Mouse (Mus musculus): ENCODE measurements around the gene Cks1b. TPM values are rescaled to one million over a fixed set of nuclear protein-coding genes. Genes with fewer than 3 reads are reported as not detected.

Cks1b gene
- polyA plus RNA-seq, 1 experiment from 2014 or later: 252 TPM

- WGBS: 12% methylated on average over 22 of the region's 22 CpGs
- peaks cover 50% of the 10 kb centered on the region for H3K4me1 ChIP-seq
- H3K27me3 ChIP-seq (replicated peaks): no peaks in the 10 kb centered on the region
- peak overlapping the region; percentile 36 for H3K4me3 ChIP-seq
- H3K36me3 ChIP-seq: peaks cover 23% of the 10 kb centered on the region
- H3K27ac ChIP-seq: peak overlapping the region; percentile 32; the same call in 1 of the 2 replicates
- H3K9me3 ChIP-seq: no peaks in the 10 kb centered on the region
- H3K9ac ChIP-seq: peak overlapping the region; percentile 60
- no peak for ATAC-seq (ENCODE audit: low FRiP score, low read depth)
- H3K4me2 ChIP-seq (replicated peaks): peak overlapping the region; percentile 64
Observed at GRCm38 (mm10) chr3:89421810-89422473, 3.8 kb upstream of the Cks1b start.

DNA sequence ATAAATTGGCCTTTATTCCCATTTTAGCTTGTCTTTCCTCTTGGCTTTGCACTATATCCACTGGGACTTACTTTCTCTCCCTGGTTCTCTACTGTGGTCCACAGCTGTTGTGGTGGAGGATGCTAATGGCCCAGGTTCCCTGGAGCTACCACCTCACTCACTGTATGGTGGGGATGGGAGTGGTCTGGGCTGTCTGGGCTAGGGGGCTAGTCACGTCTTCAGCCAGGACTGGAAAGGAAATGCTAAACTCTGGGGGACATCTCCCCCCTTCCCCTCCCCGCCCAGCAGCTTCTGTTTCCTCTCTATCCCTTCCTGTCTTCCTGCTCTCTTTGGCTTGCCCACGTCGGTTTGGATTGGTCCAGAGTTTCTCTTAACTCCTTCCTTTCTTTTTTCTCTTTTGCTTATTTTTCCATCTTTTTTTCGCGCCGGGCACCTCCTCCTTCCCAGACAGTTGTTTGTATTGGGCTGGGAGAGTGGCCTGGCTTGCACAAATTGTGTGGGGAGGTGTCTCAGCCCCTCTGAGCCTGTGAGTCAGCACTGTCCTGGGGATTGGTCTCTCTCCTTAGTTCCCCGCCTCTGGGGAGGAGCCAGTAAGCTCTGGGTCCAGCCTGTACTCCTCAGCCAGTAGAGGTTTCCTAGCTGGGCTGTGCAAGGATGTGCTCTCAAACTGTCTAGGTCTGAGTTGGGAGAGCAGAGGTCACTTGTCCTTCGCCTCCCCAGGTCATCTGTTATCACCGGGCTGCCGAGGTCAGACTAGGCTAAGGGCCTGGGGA is 3.0 kb upstream of the Cks1b start:
- Histone ChIP-seq H3K9me3 (no peaks in the 10 kb centered on the region), H3K36me3 (peaks cover 16% of the 10 kb centered on the region), H3K27ac (0 out of 2 replicates have a peak overlapping the region, but pooled peaks have one; percentile 32), H3K4me2 (replicated peaks) (peak overlapping the region; percentile 64), H3K4me1 (peaks cover 50% of the 10 kb centered on the region), H3K27me3 (replicated peaks) (no peaks in the 10 kb centered on the region), H3K4me3 (peak overlapping the region; percentile 36), H3K9ac (peak overlapping the region; percentile 60)
- WGBS: 4% methylated on average over 11 of the region's 11 CpGs
- ATAC-seq (ENCODE audit: low FRiP score, low read depth): no peak

- WGBS: 52% methylated on average over 2 of the region's 2 CpGs
- H3K27ac ChIP-seq: no peak overlapping the region
Observed at GRCm38 (mm10) chr3:89420421-89420820, 2.2 kb upstream of the Cks1b start.

DNA sequence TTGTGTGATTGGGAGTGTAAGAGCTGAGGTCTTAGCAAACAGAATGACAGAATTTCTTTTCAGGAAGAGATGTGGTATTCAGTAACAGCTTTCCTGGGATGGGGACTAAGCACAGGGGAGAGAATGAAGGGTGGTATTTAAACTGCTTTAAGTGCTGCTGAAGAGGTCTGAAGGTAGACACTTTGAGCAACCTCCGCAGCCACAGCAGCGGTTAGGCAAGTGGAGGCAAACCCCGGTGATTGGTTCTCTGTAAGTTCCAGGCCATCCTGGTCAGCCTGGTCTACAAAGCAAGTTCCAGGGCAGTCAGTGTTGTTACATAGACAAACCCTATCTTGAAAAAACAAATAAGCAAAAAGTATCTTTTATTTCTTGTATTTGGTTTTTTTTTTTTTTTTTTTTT is 1.8 kb upstream of the Cks1b start:
- ATAC-seq (ENCODE audit: low FRiP score, low read depth): no peak
- Histone ChIP-seq H3K4me2 (replicated peaks) (peak overlapping the region; percentile 80), H3K4me3 (peak overlapping the region; percentile 56), H3K36me3 (peaks cover 21% of the 10 kb centered on the region), H3K27me3 (replicated peaks) (no peaks in the 10 kb centered on the region), H3K27ac (0 out of 2 replicates have a peak overlapping the region, but pooled peaks have one; percentile 70), H3K4me1 (peaks cover 50% of the 10 kb centered on the region), H3K9me3 (no peaks in the 10 kb centered on the region), H3K9ac (peak overlapping the region; percentile 64; the same call in 1 of the 2 replicates)
- 18% methylated on average over 3 of the region's 3 CpGs for WGBS

More at GRCm38 (mm10) chr3:89420421-89420820, 2.2 kb upstream of the Cks1b start:
- H3K9me3 ChIP-seq: no peaks in the 10 kb centered on the region
- H3K4me3 ChIP-seq: no peak overlapping the region
- peaks cover 21% of the 10 kb centered on the region for H3K36me3 ChIP-seq
- H3K9ac ChIP-seq: 0 out of 2 replicates have a peak overlapping the region, but pooled peaks have one; percentile 5
- ATAC-seq (ENCODE audit: low FRiP score, low read depth): no peak
- peaks cover 50% of the 10 kb centered on the region for H3K4me1 ChIP-seq
- no peaks in the 10 kb centered on the region for H3K27me3 ChIP-seq (replicated peaks)
- peak overlapping the region; percentile 64 for H3K4me2 ChIP-seq (replicated peaks)

- Histone ChIP-seq H3K9me3 (no peaks in the 10 kb centered on the region), H3K4me2 (replicated peaks) (peak overlapping the region; percentile 80), H3K27me3 (replicated peaks) (no peaks in the 10 kb centered on the region), H3K4me3 (peak overlapping the region; percentile 56), H3K36me3 (peaks cover 21% of the 10 kb centered on the region), H3K27ac (0 out of 2 replicates have a peak overlapping the region, but pooled peaks have one; percentile 70), H3K9ac (peak overlapping the region; percentile 64), H3K4me1 (peaks cover 50% of the 10 kb centered on the region)
- 1% methylated on average over 9 of the region's 9 CpGs for WGBS
- no peak for ATAC-seq (ENCODE audit: low FRiP score, low read depth)
Observed at GRCm38 (mm10) chr3:89419571-89419970, 1.4 kb upstream of the Cks1b start.

DNA sequence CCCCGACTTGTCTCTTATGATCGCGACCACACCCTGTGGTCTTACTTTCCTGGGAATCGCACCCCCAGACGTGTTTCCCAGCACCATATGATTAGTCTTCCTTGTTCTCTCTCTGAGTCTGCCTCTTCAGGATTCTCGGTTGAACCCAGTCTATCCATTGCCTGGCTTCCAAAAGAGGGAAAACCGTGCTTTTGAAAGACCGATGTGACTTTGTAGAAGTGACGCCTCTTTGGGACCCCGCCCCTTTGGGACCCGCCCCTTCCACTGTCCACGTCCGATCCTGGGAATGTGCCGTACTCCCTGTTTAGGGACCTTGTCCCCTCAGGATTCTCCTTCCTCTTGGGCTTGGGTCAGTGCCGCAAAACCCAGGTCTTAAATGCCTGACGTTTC is 673 bp upstream of the Cks1b start:
- Histone ChIP-seq H3K4me3 (peak overlapping the region; percentile 56), H3K4me2 (replicated peaks) (peak overlapping the region; percentile 80), H3K9ac (peak overlapping the region; percentile 64), H3K9me3 (no peaks in the 10 kb centered on the region), H3K4me1 (peaks cover 50% of the 10 kb centered on the region), H3K27ac (peak overlapping the region; percentile 70), H3K27me3 (replicated peaks) (no peaks in the 10 kb centered on the region), H3K36me3 (peaks cover 19% of the 10 kb centered on the region)
- ATAC-seq (ENCODE audit: low FRiP score, low read depth): peak; percentile 22
- whole genome bisulfite sequencing: under 1% methylated on average over 16 of the region's 16 CpGs

DNA sequence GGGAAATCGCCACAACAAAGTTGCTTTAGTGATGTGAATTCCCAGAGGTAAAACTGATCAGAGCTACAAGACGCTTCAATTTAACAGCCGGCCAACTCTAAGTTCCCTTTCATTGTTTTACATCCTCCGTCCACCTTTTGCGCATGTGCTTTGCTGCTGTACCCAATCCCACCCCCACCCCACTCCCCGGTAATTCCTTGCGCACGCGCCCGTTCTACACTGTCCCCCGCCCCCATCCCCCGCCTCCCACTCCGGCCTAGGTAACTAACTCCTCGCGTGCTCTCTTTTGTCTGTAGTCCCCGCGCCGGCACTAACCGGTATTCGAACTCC is 378 bp downstream of the Cks1b start:
- Histone ChIP-seq H3K27ac (no peak overlapping the region), H3K27me3 (replicated peaks) (no peaks in the 10 kb centered on the region), H3K4me1 (peaks cover 43% of the 10 kb centered on the region), H3K4me2 (replicated peaks) (peak overlapping the region; percentile 80), H3K9ac (peak overlapping the region; percentile 53), H3K4me3 (peak overlapping the region; percentile 56), H3K36me3 (peaks cover 18% of the 10 kb centered on the region), H3K9me3 (no peaks in the 10 kb centered on the region)
- peak; percentile 62 for ATAC-seq (ENCODE audit: low FRiP score, low read depth)
- 0% methylated on average over 20 of the region's 20 CpGs for WGBS

DNA sequence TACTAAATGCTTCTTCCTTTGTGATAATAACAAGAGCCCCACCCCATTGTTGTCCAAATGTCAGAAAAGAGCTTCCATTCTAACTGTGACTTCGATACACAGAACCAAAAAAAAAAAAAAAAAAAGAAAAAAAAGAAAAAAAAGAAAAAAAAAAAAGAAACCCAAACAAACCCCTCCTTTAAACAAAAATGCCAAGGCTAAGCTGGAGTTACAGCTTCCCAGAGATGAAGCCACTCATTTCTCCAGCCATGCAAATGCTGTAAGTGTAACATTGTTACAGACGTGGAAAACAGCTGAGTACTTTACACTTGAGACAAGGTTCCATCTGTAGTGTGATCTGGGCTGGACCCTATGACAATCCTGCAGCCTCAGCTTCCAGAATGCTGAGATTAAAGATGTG is 1.1 kb downstream of the Cks1b start:
- peaks cover 36% of the 10 kb centered on the region for H3K4me1 ChIP-seq
- H3K4me2 ChIP-seq (replicated peaks): peak overlapping the region; percentile 80
- H3K36me3 ChIP-seq: peaks cover 18% of the 10 kb centered on the region
- peak overlapping the region; percentile 53 for H3K9ac ChIP-seq
- no peak for ATAC-seq (ENCODE audit: low FRiP score, low read depth)
- no peaks in the 10 kb centered on the region for H3K27me3 ChIP-seq (replicated peaks)
- no peaks in the 10 kb centered on the region for H3K9me3 ChIP-seq
- H3K4me3 ChIP-seq: peak overlapping the region; percentile 56
- no peak overlapping the region for H3K27ac ChIP-seq
- WGBS: 35% methylated on average over 2 of the region's 2 CpGs

DNA sequence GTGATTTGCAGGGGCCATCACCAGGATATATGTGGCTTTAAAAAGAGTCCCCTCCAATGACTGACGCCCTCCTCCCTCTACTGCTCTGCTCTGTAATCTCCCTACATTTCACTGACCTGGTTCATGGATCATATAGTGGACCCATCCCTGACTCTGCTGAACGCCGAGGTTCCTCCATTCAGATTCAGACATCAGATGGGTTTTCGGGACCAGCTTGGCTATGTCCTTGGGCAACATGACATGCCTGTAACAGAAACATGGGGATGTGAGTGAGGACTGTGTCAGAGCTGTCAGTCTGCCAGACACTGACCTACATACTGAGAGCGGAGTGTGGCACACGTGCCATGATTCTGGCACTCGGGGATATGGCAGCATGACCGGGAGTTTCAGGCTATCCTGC is 2.0 kb downstream of the Cks1b start:
- H3K27ac ChIP-seq: no peak overlapping the region
- ATAC-seq (ENCODE audit: low FRiP score, low read depth): no peak
- no peak overlapping the region for H3K9ac ChIP-seq
- peaks cover 18% of the 10 kb centered on the region for H3K36me3 ChIP-seq
- no peaks in the 10 kb centered on the region for H3K27me3 ChIP-seq (replicated peaks)
- H3K4me1 ChIP-seq: peaks cover 28% of the 10 kb centered on the region
- no peak overlapping the region for H3K4me2 ChIP-seq (replicated peaks)
- 94% methylated on average over 8 of the region's 8 CpGs for WGBS
- no peak overlapping the region for H3K4me3 ChIP-seq
- no peaks in the 10 kb centered on the region for H3K9me3 ChIP-seq

- Histone ChIP-seq H3K9me3 (no peaks in the 10 kb centered on the region), H3K36me3 (peaks cover 24% of the 10 kb centered on the region), H3K4me2 (replicated peaks) (peak within 1 kb of the TSS; percentile 64), H3K4me1 (peaks cover 7% of the 10 kb centered on the region), H3K27me3 (replicated peaks) (no peaks in the 10 kb centered on the region), H3K27ac (no peak within 1 kb of the TSS), H3K4me3 (peak within 1 kb of the TSS; percentile 42), H3K9ac (peak within 1 kb of the TSS; percentile 48)
- peak; percentile 100 for ATAC-seq (ENCODE audit: low FRiP score, low read depth)
- WGBS: 7% methylated on average over 28 of the region's 28 CpGs
Observed at GRCm38 (mm10) chr3:89411490-89412393, 6.4 kb downstream of the Cks1b start, which contains the start of gene Flad1. Flad1 (minus strand) TSS chr3:89411870.

DNA sequence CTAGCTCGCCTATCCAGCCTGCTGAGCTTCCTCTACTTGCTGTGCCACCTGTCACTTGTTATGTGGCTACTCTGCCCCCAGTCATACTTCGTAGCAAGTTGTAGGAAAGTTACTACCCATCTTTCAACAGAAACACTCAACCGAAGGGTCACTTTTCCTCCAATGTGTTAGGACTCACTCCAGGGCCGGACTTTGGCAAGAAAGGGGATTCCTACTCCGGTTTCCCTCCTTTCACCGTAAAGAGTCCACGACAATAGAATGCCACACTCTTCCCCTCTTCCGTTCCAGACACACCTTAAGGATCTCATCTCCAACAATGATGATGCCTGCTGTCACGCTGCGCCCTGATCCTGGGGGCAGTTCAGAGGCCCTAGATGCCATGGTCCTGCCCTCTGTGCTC is 7.3 kb downstream of the Cks1b start:
- H3K27ac ChIP-seq: no peak overlapping the region
- H3K9ac ChIP-seq: peak overlapping the region; percentile 48
- H3K4me2 ChIP-seq (replicated peaks): peak overlapping the region; percentile 64
- peaks cover 23% of the 10 kb centered on the region for H3K36me3 ChIP-seq
- 85% methylated on average over 10 of the region's 10 CpGs for WGBS
- H3K4me3 ChIP-seq: peak overlapping the region; percentile 42
- H3K27me3 ChIP-seq (replicated peaks): no peaks in the 10 kb centered on the region
- ATAC-seq (ENCODE audit: low FRiP score, low read depth): no peak
- H3K9me3 ChIP-seq: no peaks in the 10 kb centered on the region
- peaks cover 7% of the 10 kb centered on the region for H3K4me1 ChIP-seq

All from neural tube, embryonic 12.5 days (tissue).